Mouse (Mus musculus) granulocyte monocyte progenitor cell, adult 5-6 weeks (primary cell): ENCODE measurements around the gene Myof. TPM values are rescaled to one million over a fixed set of nuclear protein-coding genes. Genes with fewer than 3 reads are reported as not detected.
A peak's percentile ranks its signal among the peaks of the same experiment; 100 is the strongest.

Experiments
- ATAC-seq: replicated peaks from 2 replicates; pipeline ENCODE4 v1.8.0; 2016; ENCODE audit warnings: mild to moderate bottlenecking, moderate TSS enrichment, inconsistent platforms; ENCODE audit not compliant: poor library complexity, severe bottlenecking
- total RNA-seq, 2 experiments: library from RNA; stranded (forward) in 1 of 2; stranded (reverse) in 1 of 2; fragments of 200-712, 200-1000 nt in 1 of 2; fragments of >200 nt in 1 of 2; fragmentation: Nextera tagmentation in 1 of 2; gene quantifications; 2 replicates each; pipeline ENCODE4 v1.2.3; 2014 to 2017

The Myof gene
- total RNA-seq, 2 experiments from 2014 or later: 1.0 to 6.7 TPM

DNA sequence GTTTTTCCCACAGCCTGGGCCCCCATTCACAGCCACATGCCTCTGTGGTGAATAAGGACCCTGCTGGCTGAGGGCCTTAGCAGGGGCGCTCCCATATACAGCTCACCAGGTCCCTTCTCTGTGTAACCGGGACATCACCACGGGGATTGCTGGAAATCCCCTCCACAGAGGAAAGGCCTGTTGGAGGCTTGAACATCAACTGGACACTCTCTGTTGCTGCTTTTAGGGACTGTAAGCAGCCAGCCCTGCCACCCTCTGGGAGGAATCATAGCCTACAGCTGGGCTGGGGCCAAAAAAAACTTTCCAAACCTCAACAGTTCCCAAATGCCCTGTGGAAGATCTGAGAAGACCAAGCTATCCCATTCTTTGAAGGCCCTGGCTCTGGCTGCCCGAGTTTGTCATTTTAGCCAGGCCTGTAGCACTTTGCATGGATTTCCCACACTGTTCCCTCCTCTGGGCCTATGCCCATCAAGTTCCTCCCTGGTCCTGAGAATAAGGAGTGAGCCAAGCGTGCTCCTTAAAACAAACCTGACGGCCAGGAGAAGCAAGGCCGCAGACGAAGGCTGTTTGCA, 38.5 kb downstream of the Myof start:
- no peak for ATAC-seq

DNA sequence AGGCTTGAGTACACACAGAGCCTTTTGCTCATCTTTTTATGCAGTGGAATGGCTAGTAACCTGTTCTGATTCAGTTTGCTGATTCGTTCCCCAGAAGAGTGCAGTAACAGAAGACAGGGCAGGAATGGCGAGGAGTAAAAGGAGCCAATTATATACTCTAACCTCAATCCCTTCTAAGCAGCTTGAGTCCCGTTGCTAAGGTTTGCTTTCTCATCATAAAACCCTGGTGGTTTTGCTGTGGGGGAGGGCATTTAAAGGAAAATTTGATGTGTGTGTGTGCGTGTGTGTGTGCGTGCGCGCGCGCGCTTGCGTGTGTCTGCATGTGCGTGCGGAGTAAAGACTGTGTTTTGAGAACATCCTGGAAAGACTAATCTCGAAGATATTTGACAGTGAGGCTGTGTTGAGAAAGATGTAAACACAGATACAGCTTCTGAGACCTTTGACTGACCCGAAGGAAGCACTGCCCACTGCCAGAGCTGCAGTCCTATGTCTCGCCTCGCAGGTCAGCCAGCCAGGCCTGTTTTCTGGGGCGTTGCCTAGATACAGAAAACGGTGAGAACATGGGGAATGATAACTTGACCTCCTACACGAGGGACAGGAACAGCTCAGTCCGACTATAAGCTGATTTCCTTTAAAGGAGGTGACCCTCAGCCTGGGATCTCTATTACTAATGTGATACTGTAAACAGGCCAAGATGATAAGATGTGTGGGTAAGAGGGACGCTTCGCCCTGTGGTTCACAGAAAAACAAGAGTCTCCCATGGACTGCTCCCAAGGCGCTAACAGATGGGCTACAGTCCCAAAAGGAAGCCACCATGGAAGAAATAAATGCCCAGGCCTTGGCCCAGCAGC, 39.5 kb downstream of the Myof start:
- no peak for ATAC-seq

DNA sequence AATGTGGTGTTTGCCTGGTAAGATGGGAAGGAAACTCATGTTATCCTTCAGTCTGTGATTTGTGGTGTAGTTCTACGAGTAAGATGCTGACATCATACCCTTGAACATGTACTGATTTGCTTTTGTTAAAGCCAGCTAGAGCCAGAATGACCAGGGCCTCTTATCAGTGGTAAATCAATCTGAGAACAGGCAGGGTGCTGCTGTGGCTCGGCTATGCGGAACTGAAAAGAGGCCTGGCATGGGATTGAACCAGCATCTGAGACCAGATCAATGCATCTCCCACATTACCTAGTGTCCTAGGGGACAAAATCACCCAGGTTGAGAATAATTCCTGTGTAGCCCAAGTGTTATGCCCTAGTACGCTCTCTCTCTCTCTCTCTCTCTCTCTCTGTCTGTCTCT, 40.6 kb downstream of the Myof start:
- no peak for ATAC-seq

DNA sequence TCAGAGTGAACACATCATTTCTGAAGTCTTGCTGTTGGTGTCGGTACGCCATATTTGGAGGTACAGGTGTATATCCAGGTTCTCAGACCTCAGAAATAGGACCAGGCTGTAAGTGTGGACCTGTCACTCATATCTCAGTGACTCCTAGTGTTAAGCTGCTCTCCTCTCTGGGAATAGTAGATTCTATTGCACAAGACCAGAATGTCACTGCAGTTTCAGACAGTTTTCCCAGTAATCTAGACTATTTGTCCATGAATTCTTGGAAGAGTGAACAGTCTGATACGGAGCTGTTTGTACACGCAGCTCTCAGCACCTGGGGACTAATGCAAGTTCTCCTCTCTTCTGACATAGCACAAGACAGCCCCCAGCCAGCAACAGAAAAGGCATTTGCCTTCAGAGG, 42.4 kb downstream of the Myof start:
- no peak for ATAC-seq

DNA sequence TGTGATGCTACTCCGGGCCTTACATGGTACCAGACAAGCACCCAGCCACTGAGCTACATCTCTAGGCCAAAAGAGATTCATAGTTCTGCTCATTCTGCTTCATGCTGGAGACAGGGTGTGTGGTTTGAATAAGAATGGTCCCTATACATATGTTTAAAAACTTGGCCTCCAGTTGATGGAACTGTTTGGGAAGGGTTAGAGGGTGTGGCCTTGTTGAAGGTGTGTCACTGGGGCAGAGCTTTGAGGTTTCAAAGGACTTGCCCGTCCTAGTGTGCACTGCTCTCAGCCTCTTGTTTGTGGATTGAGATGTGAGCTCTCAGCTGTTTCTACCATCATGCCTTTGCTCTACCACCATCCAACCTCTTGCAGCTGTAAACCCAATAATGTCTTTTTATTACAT, 43.4 kb downstream of the Myof start:
- ATAC-seq: no peak

DNA sequence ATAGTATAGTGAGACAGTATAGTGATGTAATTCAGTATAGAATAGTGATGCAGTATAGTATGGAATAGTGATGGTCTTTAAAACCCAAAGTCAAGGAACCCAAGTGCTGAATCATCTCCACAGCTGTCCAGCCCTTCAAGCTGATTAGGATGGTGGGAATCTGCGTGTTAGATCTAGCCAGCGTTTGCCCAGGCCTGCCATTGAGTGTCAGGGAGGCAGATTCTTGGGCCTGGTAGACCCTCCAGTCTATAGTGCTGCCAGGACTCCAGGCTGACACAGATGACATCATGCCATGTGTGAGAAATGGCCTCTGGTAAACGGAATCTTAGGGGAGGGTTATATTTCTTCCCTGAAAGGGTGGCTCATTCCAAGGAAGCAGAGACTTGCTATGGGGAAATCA, 49.1 kb downstream of the Myof start:
- ATAC-seq: no peak

DNA sequence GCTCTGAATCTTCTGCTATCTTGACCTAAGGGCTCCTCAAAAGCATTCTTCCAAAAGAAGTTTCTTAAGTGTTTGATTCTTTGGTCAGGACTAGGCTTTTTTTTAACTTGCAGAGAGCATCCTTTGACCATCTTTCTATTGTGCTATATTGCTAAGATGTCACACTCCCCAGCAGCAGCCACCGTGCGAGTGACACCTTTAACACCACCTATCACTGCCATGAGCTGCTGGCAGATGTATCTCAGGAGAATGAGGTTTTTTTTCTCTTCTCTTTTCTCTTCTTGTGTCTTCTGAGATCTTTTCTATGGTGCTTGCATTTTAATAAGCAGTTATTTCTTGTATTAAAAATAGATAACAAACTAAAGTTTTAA, 51.2 kb downstream of the Myof start:
- no peak for ATAC-seq

DNA sequence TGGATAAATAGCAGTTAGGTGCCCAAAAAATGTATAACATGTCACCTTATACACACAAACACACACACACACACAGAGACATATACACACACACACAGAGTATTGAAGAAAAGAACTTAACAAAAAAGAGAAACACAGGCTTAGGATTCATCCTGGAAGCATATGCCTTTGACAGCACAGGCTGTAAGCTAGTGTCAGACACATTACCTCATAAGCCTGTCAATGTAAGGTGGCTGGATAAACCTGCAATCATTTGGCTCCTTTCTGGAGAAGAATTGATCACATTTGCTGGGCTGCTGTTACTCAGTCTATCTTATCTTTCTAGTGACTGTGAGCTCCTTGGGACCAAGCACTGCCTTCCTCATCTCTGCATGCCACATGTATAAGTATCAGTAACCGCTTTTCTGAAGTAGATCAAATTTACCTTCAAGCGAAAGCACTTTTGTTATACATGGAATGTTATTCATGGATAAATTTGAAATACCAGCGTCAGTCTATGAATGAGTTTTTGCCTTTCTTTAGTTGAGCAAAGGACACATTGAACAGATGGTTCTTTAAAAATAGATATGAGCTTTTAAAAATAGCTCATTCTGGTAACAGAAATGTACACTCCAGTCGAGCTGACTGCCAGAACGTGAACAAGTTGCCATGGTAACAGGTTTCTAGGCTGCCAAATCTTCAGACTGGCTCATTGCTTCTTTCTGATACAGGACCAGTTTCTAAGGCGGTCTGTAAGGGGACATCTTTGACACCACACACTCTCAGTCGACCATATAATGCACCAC, 51.8 kb downstream of the Myof start:
- ATAC-seq: no peak

DNA sequence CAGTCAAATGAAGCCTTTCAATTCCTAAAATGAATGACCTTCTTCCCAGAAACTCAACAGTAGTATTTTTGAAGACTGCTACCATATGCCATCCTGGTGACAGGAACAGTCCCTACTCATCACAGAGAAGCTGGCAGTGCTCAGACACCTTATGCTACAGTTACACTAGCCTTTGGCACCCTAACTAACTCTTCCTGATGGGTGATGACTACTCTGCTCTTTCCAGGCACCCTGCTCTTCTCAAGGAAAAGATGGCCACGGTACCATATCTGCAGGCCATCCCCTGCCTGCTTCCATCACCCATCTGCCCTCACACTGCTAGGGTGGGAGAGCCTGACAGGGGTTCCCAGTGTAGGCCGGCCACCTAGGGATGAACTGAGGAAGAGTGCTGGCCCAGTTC, 53.4 kb downstream of the Myof start:
- ATAC-seq: no peak

DNA sequence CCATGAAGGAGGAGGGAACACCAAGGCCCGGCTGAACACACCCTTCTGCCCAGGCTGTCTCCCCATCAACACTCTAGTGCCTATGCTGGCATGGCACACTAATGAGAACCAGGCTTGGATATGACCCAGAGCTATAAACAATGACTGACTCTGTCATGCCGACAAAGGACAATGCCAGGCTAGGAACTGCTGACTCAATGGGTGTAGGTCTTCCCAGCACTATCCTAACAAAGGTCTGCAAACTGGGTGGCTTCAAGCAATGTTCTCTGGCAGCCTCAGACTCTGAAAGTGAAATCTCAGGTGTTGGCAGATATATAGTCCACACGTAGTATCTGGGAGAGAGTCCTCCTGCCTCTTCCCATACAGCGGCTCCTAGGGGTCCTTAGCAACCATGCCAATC, 55.2 kb downstream of the Myof start:
- ATAC-seq: no peak

DNA sequence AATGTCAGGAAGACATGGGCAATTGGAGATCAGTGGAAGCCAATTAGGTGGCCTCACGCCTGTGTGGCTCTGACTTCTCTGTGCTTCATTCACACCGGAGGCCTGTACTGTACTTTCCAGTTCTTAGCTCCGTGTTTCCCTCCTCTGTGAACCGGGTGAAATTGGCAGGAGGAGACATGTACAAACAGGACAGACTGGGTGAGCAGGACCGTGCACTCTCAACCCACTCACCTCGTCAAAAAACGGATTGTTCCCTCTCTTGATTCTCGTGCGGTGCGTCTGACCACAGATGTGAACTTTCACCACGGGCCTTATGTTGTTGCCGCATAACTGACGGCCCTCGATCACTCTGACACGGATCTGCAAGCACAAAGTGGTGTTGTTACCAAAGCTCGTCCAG, 57.6 kb downstream of the Myof start:
- no peak for ATAC-seq

DNA sequence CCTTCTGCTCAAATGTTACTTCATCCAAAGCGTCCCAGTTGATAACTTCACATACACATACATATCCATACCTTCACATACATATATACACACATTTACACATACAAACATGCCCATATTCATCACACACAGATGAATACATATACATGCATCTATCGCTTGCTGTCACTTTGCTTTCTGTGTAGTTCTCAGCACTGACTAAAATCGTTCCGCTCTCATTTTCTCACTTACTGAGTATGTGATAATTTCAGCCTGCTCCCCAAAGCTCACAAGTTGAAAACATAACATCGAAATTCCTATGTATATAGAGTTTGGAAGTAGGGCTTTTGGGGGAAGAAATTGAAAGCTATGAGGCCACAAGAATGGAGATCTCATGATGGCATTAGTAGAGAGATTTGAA, 67.4 kb downstream of the Myof start:
- ATAC-seq: no peak

DNA sequence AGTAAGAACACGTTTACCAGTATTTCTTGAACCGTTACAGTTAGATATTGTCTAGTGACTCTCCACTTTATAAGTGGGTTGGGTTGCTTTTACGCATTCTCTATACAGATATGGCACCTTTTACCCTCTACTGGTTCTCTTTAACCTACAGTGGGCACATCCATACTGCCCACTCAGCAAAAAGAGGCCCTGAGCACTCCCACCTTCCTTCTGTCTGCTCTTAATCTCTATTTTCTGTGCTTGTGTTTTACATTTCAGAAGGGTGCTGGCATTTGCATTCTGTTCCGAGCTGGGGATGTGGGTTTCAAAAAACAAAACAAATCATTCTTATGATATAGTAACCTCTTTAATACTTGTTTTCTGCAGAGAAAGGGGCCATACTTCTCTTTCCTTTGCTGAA, 72.8 kb downstream of the Myof start:
- ATAC-seq: no peak

DNA sequence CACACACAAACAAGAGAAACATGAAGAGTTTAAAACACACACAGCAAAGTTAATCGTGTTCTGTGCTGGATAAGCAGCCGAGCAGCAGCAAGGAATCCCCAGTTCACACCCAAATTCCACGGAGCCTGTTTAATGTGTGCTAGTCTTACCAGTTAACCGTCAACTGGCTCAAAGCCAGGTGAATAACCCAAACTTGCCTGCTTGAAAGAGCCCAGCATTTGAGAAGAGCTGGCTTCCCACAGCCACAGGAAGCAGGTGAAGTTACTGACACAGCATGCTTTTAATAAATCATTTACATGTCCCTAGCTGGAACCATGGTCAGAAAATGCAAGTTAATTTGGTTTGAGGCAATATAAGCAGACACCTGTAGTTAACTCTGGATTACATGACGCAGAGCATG, 73.4 kb downstream of the Myof start:
- ATAC-seq: no peak

DNA sequence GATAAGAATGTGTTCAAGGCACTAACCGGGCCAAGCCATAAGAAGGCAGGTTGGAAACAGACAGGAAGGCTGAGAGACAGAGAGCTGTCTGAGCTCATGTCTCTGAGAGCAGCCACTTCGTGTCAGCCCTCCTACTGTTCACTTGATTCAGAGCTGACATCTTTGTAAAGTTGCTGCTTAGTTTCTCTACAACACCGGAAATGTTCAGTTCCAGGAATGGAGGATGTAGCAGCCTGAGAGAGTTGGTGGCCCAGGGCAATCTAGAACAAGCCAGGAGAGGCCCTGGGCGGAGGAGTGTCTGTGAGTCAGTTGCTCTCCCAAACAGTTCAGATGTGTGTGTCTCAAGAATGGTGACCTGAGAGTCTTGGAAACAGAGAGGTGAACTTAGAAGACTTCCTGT, 77.5 kb downstream of the Myof start:
- no peak for ATAC-seq

DNA sequence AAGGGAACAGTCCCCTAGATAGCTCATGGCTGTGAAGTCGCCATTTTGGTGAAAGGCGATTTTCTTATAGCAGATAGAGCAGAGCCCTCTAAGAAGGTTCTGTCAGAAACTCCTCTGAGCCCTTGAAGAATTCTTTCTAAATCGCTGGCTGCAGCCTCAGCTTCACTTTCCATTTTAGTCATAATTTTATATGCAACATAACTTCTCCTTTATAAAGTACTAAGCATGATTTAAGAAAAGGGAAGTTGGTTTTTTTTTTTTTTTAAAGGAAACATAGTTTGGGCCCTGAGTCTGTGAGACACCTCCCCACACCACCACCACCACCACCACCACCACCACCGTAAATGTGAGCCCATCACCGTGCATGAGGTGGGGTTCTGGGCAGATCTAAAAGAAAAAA, 80.0 kb downstream of the Myof start:
- peak; percentile 87 for ATAC-seq

DNA sequence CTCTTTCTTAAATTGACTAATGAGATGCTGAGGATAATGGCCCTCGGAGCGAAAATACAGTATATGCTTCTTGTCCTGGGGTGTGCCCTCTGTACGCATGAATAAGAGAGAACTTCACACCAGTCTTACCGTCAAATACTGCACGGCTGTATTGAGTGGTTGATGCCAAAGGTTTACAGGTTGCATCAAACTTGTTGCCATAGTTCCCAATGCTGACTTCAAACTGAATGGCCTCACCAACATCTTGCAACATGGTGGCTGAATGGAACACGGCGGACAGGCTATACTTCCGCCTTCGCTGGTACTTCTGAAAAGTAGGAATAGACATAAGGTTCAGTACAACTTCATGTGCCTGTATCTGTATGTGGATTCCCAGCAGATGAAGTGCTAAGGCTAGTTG, 82.6 kb downstream of the Myof start:
- ATAC-seq: no peak

DNA sequence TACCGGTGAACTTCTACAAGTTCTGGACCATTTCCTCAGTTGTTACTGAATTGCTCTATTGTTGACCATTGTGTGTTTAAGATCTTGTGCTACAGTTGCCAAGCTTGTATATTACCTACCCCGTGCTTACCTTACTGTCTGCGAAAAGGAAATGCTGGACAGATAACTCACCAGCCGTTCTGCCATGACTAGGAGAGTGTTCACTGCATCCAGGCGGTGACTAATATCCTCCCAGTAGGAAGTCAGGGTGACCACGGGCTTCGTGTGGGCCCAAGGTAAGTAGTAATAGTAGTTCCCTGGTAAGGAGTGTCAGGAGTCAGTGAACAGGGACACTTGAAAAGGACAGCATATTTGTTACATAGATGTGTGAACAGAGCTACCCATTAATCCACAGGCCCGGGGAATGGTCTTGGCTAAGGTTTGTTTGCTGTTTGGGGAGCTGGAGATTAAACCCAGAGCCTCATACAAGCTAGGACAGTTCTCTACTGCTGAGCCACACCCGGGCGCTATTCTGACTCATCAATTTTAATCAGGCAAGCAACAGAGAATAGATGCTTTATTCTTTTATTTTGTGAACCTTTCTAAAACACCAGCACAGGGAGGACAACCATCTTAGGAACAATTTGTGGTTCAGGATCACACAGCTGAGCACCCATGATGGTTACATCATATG, 83.7 kb downstream of the Myof start:
- ATAC-seq: no peak

DNA sequence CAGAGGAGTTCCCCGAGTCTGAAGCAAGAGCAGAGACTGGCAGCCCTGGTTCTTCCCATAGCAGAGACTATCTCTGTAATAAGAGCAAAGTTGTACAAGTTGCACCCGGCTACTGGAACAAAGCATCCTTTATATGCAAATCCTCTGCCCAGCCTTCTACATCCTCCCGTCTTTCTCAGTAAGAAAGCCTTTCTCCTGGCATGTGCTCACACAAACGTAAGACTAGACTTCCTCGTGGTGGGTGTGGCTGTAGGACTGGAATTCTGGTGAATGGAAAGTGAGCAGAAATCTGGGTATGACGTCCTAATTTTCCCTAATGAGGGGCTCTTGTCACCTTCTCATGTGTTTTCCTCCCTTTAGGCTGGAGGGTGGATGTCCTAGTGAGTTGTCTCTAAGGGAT, 84.3 kb downstream of the Myof start:
- no peak for ATAC-seq

DNA sequence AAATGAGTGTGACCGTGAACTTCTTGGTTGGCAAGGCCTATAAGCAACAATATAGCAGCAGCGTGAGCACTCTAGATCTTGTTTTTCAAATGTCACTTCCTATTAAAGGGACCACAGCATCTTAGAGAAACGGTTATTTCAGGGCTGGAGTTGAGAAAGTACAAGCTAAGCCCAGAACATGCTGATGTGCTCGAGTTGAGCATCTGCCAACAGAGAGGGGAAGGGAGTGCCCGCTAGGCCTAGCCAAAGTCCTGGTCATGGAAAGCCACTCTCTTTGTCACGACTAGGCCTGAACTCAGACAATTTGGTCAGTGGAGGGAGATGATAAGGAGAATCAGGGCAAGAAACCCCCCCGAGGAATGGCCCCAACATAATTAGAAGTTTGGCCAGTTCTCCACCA, 86.1 kb downstream of the Myof start:
- peak; percentile 23; the same call in 1 of the 2 replicates for ATAC-seq

DNA sequence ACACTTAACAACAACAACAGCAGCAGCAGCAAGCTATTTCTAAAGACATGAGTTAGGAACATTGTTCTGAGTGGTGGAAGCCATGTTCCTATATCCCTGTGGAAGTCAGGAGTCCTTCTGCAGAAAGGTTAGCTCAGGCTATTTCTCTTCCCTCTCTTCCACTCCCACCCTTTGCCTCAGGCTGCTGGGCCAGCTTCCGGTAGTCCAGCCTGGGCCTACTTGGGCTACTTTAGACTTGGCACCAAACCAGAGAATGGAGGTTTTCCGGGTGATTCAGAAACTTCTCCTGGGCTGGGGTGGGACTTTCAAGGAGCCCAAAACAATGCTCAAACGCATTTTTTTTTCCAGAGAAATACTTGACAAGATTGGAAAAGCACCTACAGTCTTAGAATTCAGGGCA, 87.4 kb downstream of the Myof start:
- no peak for ATAC-seq
